ENCODE assay signal across 24 mouse cellular contexts in the genomic region with DNA sequence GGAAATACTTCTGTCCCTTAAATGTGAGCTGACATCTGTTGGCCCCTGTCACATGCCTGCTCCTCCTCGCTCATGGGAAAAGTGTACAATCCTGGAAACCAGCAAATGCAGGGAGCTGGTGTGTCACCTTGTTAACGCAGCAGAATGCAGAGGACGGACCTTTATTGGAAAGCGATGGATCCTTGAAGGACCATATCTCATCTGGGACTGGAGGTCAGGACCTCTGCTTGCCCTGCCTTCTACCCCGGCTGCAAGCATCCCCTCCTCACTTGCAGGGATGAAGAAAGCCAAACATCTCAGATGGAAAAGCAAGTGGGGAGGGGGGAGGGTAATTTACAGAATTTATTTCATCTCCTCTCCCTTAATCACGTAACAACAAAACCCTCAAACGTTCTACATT.
A peak's percentile ranks its signal among the peaks of the same experiment; 100 is the strongest.
DNase-seq lines count a peak whose midpoint lies in the region; ATAC-seq lines count a peak whose summit lies in the region.
"Had no signal": no experiment of that assay in that cellular context is flagged by ENCODE, and none has a peak within 500 bp of the region (broad histone marks: within the 10 kb centered on the region; RNA-seq: fewer than 3 reads in every experiment).

No protein-coding gene starts in this region.

- DNase-seq in embryo, embryonic 10 days (ENCODE audit: low spot score), result peak; percentile 56
- no peak for DNase-seq in embryo, embryonic 11 days
- no peak for DNase-seq in hindbrain, embryonic 11.5 days (ENCODE audit: low spot score)
- DNase-seq in midbrain, embryonic 10.5 days (ENCODE audit: low spot score), result no peak
- DNase-seq in embryonic facial prominence, embryonic 10.5 days (ENCODE audit: low spot score), result no peak
- no peak for DNase-seq in adrenal gland, adult 8-10 months
- DNase-seq: adrenal gland, adult 2 months; cerebellum, adult 2 months; cerebellum, postnatal 14 days; gastrocnemius, postnatal 10 days; heart, postnatal 14 days; kidney, adult 8-10 months; kidney, postnatal 4 days had no signal

- ATAC-seq in hindbrain, embryonic 15.5 days (ENCODE audit: low FRiP score, low read depth), result no peak
- no peak for ATAC-seq in hindbrain, embryonic 11.5 days (ENCODE audit: low FRiP score)
- ATAC-seq in midbrain, embryonic 16.5 days, result no peak
- ATAC-seq: activated CD4-positive, CD25-positive, alpha-beta regulatory T cell, adult 4 months; intestine, embryonic 16.5 days had no signal

- peaks cover 29% of the 10 kb centered on the region for H3K4me1 ChIP-seq in hindbrain, embryonic 15.5 days (replicated peaks)
- H3K4me1 ChIP-seq in hindbrain, embryonic 11.5 days (replicated peaks; ENCODE audit: control insufficient read depth, insufficient read depth, low read length), result peaks cover 4% of the 10 kb centered on the region
- H3K4me1 ChIP-seq in midbrain, embryonic 16.5 days (ENCODE audit: control insufficient read depth, insufficient read depth, low read length), result peaks cover 7% of the 10 kb centered on the region; the same call in 1 of the 2 replicates
- peaks cover 12% of the 10 kb centered on the region for H3K4me1 ChIP-seq in midbrain, embryonic 10.5 days
- H3K4me1 ChIP-seq in embryonic facial prominence, embryonic 10.5 days, result peaks cover 11% of the 10 kb centered on the region; the same call in 1 of the 2 replicates
- H3K4me1 ChIP-seq: heart, embryonic 13.5 days; lung, embryonic 15.5 days had no signal

- no peaks in the 10 kb centered on the region for H3K9me3 ChIP-seq in hindbrain, embryonic 15.5 days
- H3K9me3 ChIP-seq in hindbrain, embryonic 11.5 days (ENCODE audit: control insufficient read depth, low read length), result no peaks in the 10 kb centered on the region
- no peaks in the 10 kb centered on the region; the same call in 1 of the 2 replicates for H3K9me3 ChIP-seq in midbrain, embryonic 16.5 days (replicated peaks; ENCODE audit: control insufficient read depth, low read length, poor library complexity, severe bottlenecking)
- H3K9me3 ChIP-seq in midbrain, embryonic 10.5 days (replicated peaks), result no peaks in the 10 kb centered on the region
- H3K9me3 ChIP-seq in embryonic facial prominence, embryonic 10.5 days, result peaks cover 8% of the 10 kb centered on the region; the same call in 1 of the 2 replicates
- H3K9me3 ChIP-seq: lung, embryonic 15.5 days had no signal

- no peak overlapping the region for H3K4me2 ChIP-seq in hindbrain, embryonic 15.5 days
- no peak overlapping the region for H3K4me2 ChIP-seq in hindbrain, embryonic 11.5 days (replicated peaks; ENCODE audit: low read depth, low read length)
- no peak overlapping the region for H3K4me2 ChIP-seq in midbrain, embryonic 16.5 days (ENCODE audit: low read length)
- H3K4me2 ChIP-seq: forebrain, embryonic 12.5 days; heart, embryonic 13.5 days; liver, embryonic 11.5 days; lung, embryonic 15.5 days had no signal

- 27% methylated on average over 7 of the region's 7 CpGs for WGBS in hindbrain, embryonic 15.5 days
- WGBS in hindbrain, embryonic 11.5 days, result 30% methylated on average over 7 of the region's 7 CpGs
- WGBS in midbrain, embryonic 16.5 days, result 43% methylated on average over 7 of the region's 7 CpGs
- WGBS in midbrain, embryonic 10.5 days, result 56% methylated on average over 7 of the region's 7 CpGs
- WGBS in embryonic facial prominence, embryonic 10.5 days, result 51% methylated on average over 7 of the region's 7 CpGs

- H3K27ac ChIP-seq in hindbrain, embryonic 15.5 days (replicated peaks), result peak overlapping the region; percentile 52; the same call in 1 of the 2 replicates
- H3K27ac ChIP-seq in hindbrain, embryonic 11.5 days (ENCODE audit: low read depth, low read length), result no peak overlapping the region
- 0 out of 2 replicates have a peak overlapping the region, but pooled peaks have one; percentile 14 for H3K27ac ChIP-seq in midbrain, embryonic 16.5 days (ENCODE audit: low read length)
- no peak overlapping the region for H3K27ac ChIP-seq in midbrain, embryonic 10.5 days (replicated peaks)
- no peak overlapping the region for H3K27ac ChIP-seq in embryonic facial prominence, embryonic 10.5 days (replicated peaks)
- H3K27ac ChIP-seq: forebrain, embryonic 12.5 days; heart, embryonic 13.5 days; kidney, postnatal 0 days; lung, embryonic 15.5 days had no signal

- H3K27me3 ChIP-seq in hindbrain, embryonic 15.5 days, result no peaks in the 10 kb centered on the region
- no peaks in the 10 kb centered on the region for H3K27me3 ChIP-seq in hindbrain, embryonic 11.5 days (ENCODE audit: control insufficient read depth, insufficient read depth, low read length)
- no peaks in the 10 kb centered on the region for H3K27me3 ChIP-seq in midbrain, embryonic 16.5 days (ENCODE audit: control insufficient read depth, insufficient read depth, low read depth, low read length)
- no peaks in the 10 kb centered on the region for H3K27me3 ChIP-seq in midbrain, embryonic 10.5 days (ENCODE audit: low read depth, poor library complexity, severe bottlenecking)
- no peaks in the 10 kb centered on the region for H3K27me3 ChIP-seq in embryonic facial prominence, embryonic 10.5 days (replicated peaks; ENCODE audit: low read depth, poor library complexity, severe bottlenecking)
- H3K27me3 ChIP-seq: CH12.LX; forebrain, embryonic 12.5 days; heart, embryonic 13.5 days; lung, embryonic 15.5 days had no signal

- H3K36me3 ChIP-seq in hindbrain, embryonic 15.5 days, result no peaks in the 10 kb centered on the region
- no peaks in the 10 kb centered on the region for H3K36me3 ChIP-seq in hindbrain, embryonic 11.5 days (ENCODE audit: control insufficient read depth, insufficient read depth, low read length)
- no peaks in the 10 kb centered on the region for H3K36me3 ChIP-seq in midbrain, embryonic 16.5 days (ENCODE audit: control insufficient read depth, insufficient read depth, low read length)
- H3K36me3 ChIP-seq in midbrain, embryonic 10.5 days, result no peaks in the 10 kb centered on the region
- H3K36me3 ChIP-seq in embryonic facial prominence, embryonic 10.5 days (replicated peaks), result no peaks in the 10 kb centered on the region
- H3K36me3 ChIP-seq: forebrain, embryonic 12.5 days; heart, embryonic 13.5 days; lung, embryonic 15.5 days had no signal

- no peak overlapping the region for H3K4me3 ChIP-seq in hindbrain, embryonic 15.5 days
- no peak overlapping the region for H3K4me3 ChIP-seq in hindbrain, embryonic 11.5 days (ENCODE audit: low read depth, low read length)
- no peak overlapping the region for H3K4me3 ChIP-seq in midbrain, embryonic 16.5 days (ENCODE audit: low read depth, low read length)
- H3K4me3 ChIP-seq in midbrain, embryonic 10.5 days, result no peak overlapping the region
- no peak overlapping the region for H3K4me3 ChIP-seq in embryonic facial prominence, embryonic 10.5 days
- H3K4me3 ChIP-seq: erythroblast, embryonic 14.5 days; forebrain, embryonic 12.5 days; heart, embryonic 13.5 days; lung, embryonic 15.5 days had no signal

- no peak overlapping the region for H3K9ac ChIP-seq in hindbrain, embryonic 15.5 days
- H3K9ac ChIP-seq in hindbrain, embryonic 11.5 days (ENCODE audit: low read depth, low read length), result no peak overlapping the region
- no peak overlapping the region for H3K9ac ChIP-seq in midbrain, embryonic 16.5 days (ENCODE audit: low read depth, low read length)
- H3K9ac ChIP-seq: forebrain, embryonic 12.5 days; heart, embryonic 13.5 days; lung, embryonic 15.5 days had no signal

Comparison
In these comparisons a context has a peak if more than half of its experiments do, and no peak if none do; other contexts are left out.
1. H3K27ac ChIP-seq: peak in hindbrain, embryonic 15.5 days (single experiment) and midbrain, embryonic 16.5 days (single experiment); none in hindbrain, embryonic 11.5 days (single experiment), midbrain, embryonic 10.5 days (single experiment) and embryonic facial prominence, embryonic 10.5 days (single experiment).